Mouse (Mus musculus) left cerebral cortex, adult 18-20 months (tissue): ENCODE results near the gene Zbtb25. TPM values are rescaled to one million over a fixed set of nuclear protein-coding genes. Genes with fewer than 3 reads are reported as not detected.
A peak's percentile ranks its signal among the peaks of the same experiment; 100 is the strongest.

Experiments used
- DNase-seq, 2 experiments: peaks; one replicate each; pipeline ENCODE4 v3.0.0; 2021 to 2022; ENCODE audit warnings: low spot score in 2 of 2, mixed read lengths in 1 of 2
- total RNA-seq, 2 experiments: library from RNA; stranded (reverse); gene quantifications; 2 replicates each; pipeline ENCODE4 v1.2.3; 2021

Gene Zbtb25
- total RNA-seq, 2 experiments from 2014 or later = 15.9 to 16.6 TPM

- no peak for DNase-seq
Measured at GRCm38 (mm10) chr12:76377726-76378125, 8.3 kb upstream of the Zbtb25 start.

- DNase-seq = no peak
Measured at GRCm38 (mm10) chr12:76377059-76377458, 7.7 kb upstream of the Zbtb25 start.

GRCm38 (mm10) chr12:76376649-76377048 lies 7.2 kb upstream of the Zbtb25 start:
- no peak for DNase-seq

DNA sequence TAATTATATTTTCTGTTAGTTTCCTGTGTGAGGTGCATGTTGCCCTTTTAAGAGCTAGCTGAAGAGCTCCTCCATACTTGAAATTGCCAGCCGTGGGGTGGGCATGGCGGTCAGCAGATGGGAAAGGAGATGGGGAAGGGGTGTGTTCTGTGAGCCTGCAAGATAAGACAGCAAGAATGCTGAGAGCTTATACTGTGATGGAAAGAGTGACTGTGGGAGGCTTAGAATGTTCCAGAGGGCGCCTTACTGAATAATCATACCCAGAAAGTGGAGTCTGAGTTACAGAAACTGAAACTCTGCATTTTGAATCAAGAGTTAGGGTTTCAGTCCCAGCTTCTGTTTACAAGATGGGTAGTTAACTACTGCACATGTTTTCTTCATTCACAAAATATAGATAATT lies 6.1 kb upstream of the Zbtb25 start:
- DNase-seq = no peak

- DNase-seq = no peak
Measured at GRCm38 (mm10) chr12:76374911-76375310, 5.5 kb upstream of the Zbtb25 start.

GRCm38 (mm10) chr12:76373991-76374390 lies 4.6 kb upstream of the Zbtb25 start:
- DNase-seq = no peak

DNA sequence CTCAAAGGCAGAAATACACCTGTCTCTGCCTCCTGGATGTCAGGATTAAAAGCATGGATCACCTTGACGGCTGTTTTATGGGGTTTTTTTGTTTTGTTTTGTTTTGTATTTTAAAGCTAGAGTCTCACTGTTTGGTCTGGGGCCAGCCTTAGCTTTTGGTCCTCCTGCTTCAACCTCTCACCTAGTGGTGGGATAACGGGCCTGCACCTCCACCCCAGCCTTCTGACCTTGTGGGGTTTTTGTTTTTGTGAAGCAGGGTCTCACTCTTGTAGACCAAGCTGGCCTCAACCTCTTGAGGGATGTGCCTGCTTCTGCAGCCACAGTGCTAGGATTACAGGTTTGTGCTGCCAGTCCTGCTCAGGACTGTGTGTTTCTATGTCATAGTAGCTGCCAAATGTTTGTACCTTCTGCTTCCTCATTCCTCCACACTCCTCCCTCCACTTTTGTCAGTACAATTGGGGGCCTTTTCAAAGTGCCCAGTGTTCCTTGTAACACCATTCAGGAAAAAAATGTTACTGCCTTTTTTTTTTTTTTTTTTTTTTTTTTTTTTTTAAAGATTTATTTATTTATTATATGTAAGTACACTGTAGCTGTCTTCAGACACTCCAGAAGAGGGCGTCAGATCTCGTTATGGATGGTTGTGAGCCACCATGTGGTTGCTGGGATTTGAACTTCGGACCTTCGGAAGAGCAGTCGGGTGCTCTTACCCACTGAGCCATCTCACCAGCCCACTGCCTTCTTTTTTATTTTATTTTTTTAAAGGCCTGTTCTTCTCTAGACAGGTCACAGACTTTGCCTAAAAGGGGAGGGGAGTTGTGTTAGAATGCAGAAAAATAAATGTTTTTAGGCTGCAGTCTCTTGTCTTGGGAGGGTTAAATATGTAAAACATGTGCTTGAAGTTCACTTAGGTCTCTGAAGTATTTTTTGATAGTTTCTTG lies 3.7 kb upstream of the Zbtb25 start:
- no peak for DNase-seq

DNA sequence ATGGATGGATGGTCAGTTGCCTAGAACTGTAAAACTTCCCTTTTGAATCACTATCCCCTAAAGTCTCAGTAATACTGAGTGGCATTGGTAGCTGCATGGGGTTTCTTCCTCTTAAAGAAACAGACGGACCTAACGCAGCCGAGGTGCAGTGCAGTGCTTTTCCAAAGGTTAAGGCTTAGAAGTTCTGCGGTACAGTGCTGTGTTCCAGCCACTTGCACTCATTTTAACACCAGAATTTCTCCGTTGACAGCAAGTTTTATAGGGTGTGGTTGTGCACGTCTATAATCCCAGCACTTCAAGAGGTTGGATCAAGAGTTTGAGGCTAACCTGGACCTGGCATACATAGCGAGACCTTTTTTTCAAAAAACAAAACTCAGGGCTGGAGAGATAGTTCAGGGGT lies 2.6 kb upstream of the Zbtb25 start:
- no peak for DNase-seq

DNA sequence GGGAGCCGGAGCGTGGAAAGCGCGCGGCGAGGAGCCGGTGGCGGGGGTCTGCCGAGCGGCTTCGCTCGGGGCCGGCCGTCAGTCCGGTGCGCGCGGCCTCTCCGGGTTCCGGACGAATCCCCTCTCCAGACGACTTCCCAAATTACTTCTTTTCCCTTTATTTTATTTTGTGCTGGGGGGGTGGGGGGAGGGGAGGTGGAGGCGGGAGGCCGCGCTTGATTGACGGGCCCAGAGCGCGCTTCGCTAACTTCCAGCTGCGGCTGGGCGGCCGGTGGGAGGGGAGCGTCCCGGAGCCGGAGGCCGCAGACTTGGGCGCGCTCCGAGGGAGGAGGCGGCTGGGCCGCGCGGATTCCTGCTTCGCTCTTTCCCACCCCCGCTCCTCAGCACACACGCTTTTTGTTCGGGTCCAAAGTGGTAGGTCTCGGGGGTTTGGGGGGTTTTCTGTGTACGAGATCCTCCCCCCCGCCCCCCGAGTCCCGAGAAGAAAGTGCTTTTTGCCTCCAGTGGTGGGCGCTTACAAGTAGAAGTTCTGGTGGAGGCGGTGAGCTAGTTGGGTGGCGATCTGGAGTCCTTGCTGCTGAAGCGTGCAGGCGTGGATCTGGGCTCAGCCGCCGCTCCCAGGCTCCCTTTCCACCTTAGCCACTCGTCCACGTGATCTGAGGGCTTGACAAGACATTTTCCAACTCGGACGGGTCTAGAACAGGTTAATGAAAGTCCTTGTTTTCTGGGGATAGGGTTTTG lies 1.6 kb upstream of the Zbtb25 start:
- DNase-seq = peak; percentile 45 to 73

DNA sequence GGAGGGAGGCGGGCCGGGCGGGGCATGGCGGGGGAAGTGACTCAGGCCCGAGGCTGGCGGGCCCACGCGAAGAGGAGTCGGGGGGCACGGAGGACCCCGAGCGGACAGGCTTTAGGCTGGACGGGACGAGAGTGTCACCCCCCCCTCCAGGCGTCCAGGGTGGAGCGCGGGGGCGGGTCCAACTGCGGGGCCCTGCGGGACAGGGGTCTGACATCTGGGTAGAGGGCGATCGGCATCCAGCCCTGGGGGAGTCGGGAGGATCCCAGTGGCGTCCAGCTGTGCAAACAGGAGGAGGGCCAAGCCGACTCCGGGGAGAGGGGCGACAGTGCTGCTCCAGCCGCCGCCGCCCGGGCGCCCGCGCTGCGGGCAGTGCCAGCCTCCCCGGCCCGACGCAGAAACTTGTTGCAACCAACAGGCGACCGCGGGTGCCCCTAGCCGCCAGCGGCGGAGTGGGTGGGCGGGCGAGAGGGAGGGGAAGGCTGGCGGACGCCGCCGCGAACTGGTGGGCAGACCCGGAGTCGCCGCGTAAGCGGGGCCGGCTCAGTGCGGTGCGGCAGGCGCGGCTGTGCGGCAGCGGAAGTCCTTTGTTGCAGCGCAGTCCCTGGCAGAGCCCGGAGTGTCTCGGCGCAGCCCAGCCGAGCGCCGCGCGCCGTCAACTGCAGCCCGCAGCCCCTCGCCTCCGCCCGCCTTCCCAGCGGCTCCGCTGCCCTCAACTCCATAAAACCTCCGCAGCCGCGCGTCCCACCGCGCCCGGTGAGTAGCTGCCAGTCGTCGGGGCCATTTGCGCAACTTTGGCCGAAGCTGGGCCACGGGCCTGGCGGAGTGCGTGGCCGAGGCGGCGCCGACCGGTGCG lies 802 bp upstream of the Zbtb25 start, which contains the start of gene Zbtb1:
Gene Zbtb1 (plus strand): TSS at position 289 of the 853 bp plus-strand sequence.
- peak; percentile 74 to 88 for DNase-seq

GRCm38 (mm10) chr12:76368790-76369205 lies 604 bp downstream of the Zbtb25 start:
- no peak for DNase-seq

- DNase-seq = no peak
Measured at GRCm38 (mm10) chr12:76368201-76368789, 1.1 kb downstream of the Zbtb25 start.

GRCm38 (mm10) chr12:76367096-76367995 lies 2.1 kb downstream of the Zbtb25 start:
- no peak for DNase-seq

DNA sequence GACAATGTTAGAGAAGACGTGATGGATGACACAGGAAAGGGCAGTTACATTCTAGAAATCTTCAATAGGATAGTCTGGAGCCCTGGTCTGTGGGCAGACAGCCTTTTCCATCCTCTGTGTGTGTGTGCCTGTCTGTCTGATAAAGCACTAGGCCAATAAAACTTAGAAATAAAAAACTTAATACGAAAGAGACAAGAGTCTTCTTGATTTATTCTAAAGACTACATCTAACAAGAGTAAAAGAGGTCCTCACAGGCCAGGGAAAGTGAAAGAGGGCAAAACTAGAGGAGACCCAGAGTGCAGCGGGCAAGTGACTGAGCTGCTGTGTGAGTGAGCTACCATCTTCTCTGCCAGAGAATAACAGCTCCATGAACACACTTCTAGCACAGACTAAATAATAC lies 3.1 kb downstream of the Zbtb25 start:
- no peak for DNase-seq

DNA sequence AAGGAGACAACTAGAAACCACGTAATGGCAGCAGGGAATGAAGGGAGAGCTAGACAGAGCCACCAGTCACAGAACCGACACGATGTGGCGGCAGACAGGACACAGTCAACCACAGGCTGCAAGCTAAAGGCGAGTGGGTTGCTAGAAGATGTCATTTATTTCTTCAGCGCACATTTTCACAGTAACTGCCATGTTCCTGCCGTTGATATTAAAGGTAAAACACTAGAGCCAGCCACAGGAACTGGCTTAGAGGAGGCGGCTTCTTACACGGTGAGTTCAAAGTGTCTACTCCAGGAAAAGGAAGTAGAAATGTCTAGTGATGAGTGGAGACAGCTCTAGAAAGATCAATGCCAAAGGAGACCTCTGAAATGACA lies 7.1 kb downstream of the Zbtb25 start:
- no peak for DNase-seq

- no peak for DNase-seq
Measured at GRCm38 (mm10) chr12:76361405-76362302, 7.7 kb downstream of the Zbtb25 start.

- DNase-seq = no peak
Measured at GRCm38 (mm10) chr12:76360868-76361267, 8.5 kb downstream of the Zbtb25 start.

- DNase-seq = no peak
Measured at GRCm38 (mm10) chr12:76349680-76350220, 19.7 kb downstream of the Zbtb25 start.
